Mouse (Mus musculus): ENCODE measurements around the gene Astn2. TPM values are rescaled to one million over a fixed set of nuclear protein-coding genes. Genes with fewer than 3 reads are reported as not detected.

Gene Astn2
- polyA plus RNA-seq, 1 experiment from 2014 or later = 0.01 TPM

- H3K27ac ChIP-seq (replicated peaks) = no peak within 1 kb of the TSS
- H3K4me1 ChIP-seq (replicated peaks) = peaks cover 34% of the 10 kb centered on the region
- H3K9ac ChIP-seq = peak within 1 kb of the TSS; percentile 56
- H3K27me3 ChIP-seq = no peaks in the 10 kb centered on the region
- ATAC-seq (ENCODE audit: insufficient read depth) = peak; percentile 93
- 5% methylated on average over 33 of the region's 33 CpGs for WGBS (ENCODE audit: insufficient replicate concordance)
- H3K36me3 ChIP-seq (replicated peaks) = no peaks in the 10 kb centered on the region
- H3K4me2 ChIP-seq = peak within 1 kb of the TSS; percentile 78
- H3K9me3 ChIP-seq (replicated peaks) = no peaks in the 10 kb centered on the region
- H3K4me3 ChIP-seq (replicated peaks) = peak within 1 kb of the TSS; percentile 69
Observed at GRCm38 (mm10) chr4:65604504-65605150, 799.8 kb downstream of the Astn2 start, which contains the start of gene Trim32. Trim32 (plus strand) TSS chr4:65604986.

- no peaks in the 10 kb centered on the region for H3K9me3 ChIP-seq (replicated peaks)
Observed at GRCm38 (mm10) chr4:65594601-65595369, 809.6 kb downstream of the Astn2 start.

GRCm38 (mm10) chr4:65589780-65590179, 814.6 kb downstream of the Astn2 start:
- no peak for ATAC-seq (ENCODE audit: insufficient read depth)
- Histone ChIP-seq H3K27ac (replicated peaks) (no peak overlapping the region), H3K27me3 (no peaks in the 10 kb centered on the region), H3K4me1 (replicated peaks) (no peaks in the 10 kb centered on the region), H3K9ac (no peak overlapping the region), H3K36me3 (replicated peaks) (no peaks in the 10 kb centered on the region), H3K4me3 (replicated peaks) (no peak overlapping the region), H3K9me3 (replicated peaks) (no peaks in the 10 kb centered on the region), H3K4me2 (no peak overlapping the region)

More at GRCm38 (mm10) chr4:65594601-65595369, 809.6 kb downstream of the Astn2 start:
- Histone ChIP-seq H3K4me2 (no peak overlapping the region), H3K36me3 (replicated peaks) (no peaks in the 10 kb centered on the region), H3K27me3 (no peaks in the 10 kb centered on the region), H3K9ac (no peak overlapping the region), H3K27ac (replicated peaks) (no peak overlapping the region), H3K4me1 (replicated peaks) (no peaks in the 10 kb centered on the region), H3K4me3 (replicated peaks) (no peak overlapping the region)
- WGBS (ENCODE audit: insufficient replicate concordance) = 40% methylated on average over 5 of the region's 5 CpGs
- no peak for ATAC-seq (ENCODE audit: insufficient read depth)

GRCm38 (mm10) chr4:65586947-65587346, 817.5 kb downstream of the Astn2 start:
- Histone ChIP-seq H3K4me3 (replicated peaks) (no peak overlapping the region), H3K4me1 (replicated peaks) (no peaks in the 10 kb centered on the region), H3K27ac (replicated peaks) (no peak overlapping the region), H3K36me3 (replicated peaks) (no peaks in the 10 kb centered on the region), H3K27me3 (no peaks in the 10 kb centered on the region), H3K9ac (no peak overlapping the region), H3K4me2 (no peak overlapping the region), H3K9me3 (replicated peaks) (no peaks in the 10 kb centered on the region)
- WGBS (ENCODE audit: insufficient replicate concordance) = 53% methylated on average over 5 of the region's 5 CpGs
- no peak for ATAC-seq (ENCODE audit: insufficient read depth)

GRCm38 (mm10) chr4:65580254-65580653, 824.2 kb downstream of the Astn2 start:
- Histone ChIP-seq H3K27ac (replicated peaks) (no peak overlapping the region), H3K36me3 (replicated peaks) (no peaks in the 10 kb centered on the region), H3K4me2 (no peak overlapping the region), H3K4me1 (replicated peaks) (no peaks in the 10 kb centered on the region), H3K27me3 (no peaks in the 10 kb centered on the region), H3K4me3 (replicated peaks) (no peak overlapping the region), H3K9me3 (replicated peaks) (no peaks in the 10 kb centered on the region), H3K9ac (no peak overlapping the region)
- WGBS (ENCODE audit: insufficient replicate concordance) = 53% methylated on average over 1 of the region's 1 CpGs
- no peak for ATAC-seq (ENCODE audit: insufficient read depth)

- Histone ChIP-seq H3K4me1 (replicated peaks) (no peaks in the 10 kb centered on the region), H3K27ac (replicated peaks) (no peak overlapping the region), H3K9ac (no peak overlapping the region), H3K36me3 (replicated peaks) (no peaks in the 10 kb centered on the region), H3K4me3 (replicated peaks) (no peak overlapping the region), H3K27me3 (no peaks in the 10 kb centered on the region), H3K4me2 (no peak overlapping the region), H3K9me3 (replicated peaks) (no peaks in the 10 kb centered on the region)
- no peak for ATAC-seq (ENCODE audit: insufficient read depth)
- WGBS (ENCODE audit: insufficient replicate concordance) = 38% methylated on average over 4 of the region's 4 CpGs
Observed at GRCm38 (mm10) chr4:65565493-65565892, 838.9 kb downstream of the Astn2 start.

GRCm38 (mm10) chr4:65548561-65548960, 855.9 kb downstream of the Astn2 start:
- ATAC-seq (ENCODE audit: insufficient read depth) = no peak
- WGBS (ENCODE audit: insufficient replicate concordance) = 49% methylated on average over 6 of the region's 6 CpGs
- H3K4me2 ChIP-seq = no peak overlapping the region

GRCm38 (mm10) chr4:65545582-65545981, 858.8 kb downstream of the Astn2 start:
- H3K4me2 ChIP-seq = no peak overlapping the region
- no peak overlapping the region for H3K4me3 ChIP-seq (replicated peaks)
- 30% methylated on average over 2 of the region's 2 CpGs for WGBS (ENCODE audit: insufficient replicate concordance)
- no peaks in the 10 kb centered on the region for H3K9me3 ChIP-seq (replicated peaks)
- no peaks in the 10 kb centered on the region for H3K27me3 ChIP-seq
- H3K4me1 ChIP-seq (replicated peaks) = no peaks in the 10 kb centered on the region
- no peak for ATAC-seq (ENCODE audit: insufficient read depth)
- no peak overlapping the region for H3K27ac ChIP-seq (replicated peaks)
- no peaks in the 10 kb centered on the region for H3K36me3 ChIP-seq (replicated peaks)
- no peak overlapping the region for H3K9ac ChIP-seq

More at GRCm38 (mm10) chr4:65548561-65548960, 855.9 kb downstream of the Astn2 start:
- no peak overlapping the region for H3K4me3 ChIP-seq (replicated peaks)
- no peaks in the 10 kb centered on the region for H3K27me3 ChIP-seq
- no peaks in the 10 kb centered on the region for H3K36me3 ChIP-seq (replicated peaks)
- H3K4me1 ChIP-seq (replicated peaks) = no peaks in the 10 kb centered on the region
- no peak overlapping the region for H3K27ac ChIP-seq (replicated peaks)
- H3K9me3 ChIP-seq (replicated peaks) = no peaks in the 10 kb centered on the region
- no peak overlapping the region for H3K9ac ChIP-seq

- no peak overlapping the region for H3K4me3 ChIP-seq (replicated peaks)
- H3K4me2 ChIP-seq = no peak overlapping the region
- H3K9me3 ChIP-seq (replicated peaks) = no peaks in the 10 kb centered on the region
- WGBS (ENCODE audit: insufficient replicate concordance) = 49% methylated on average over 2 of the region's 2 CpGs
- no peak for ATAC-seq (ENCODE audit: insufficient read depth)
- H3K9ac ChIP-seq = no peak overlapping the region
- no peaks in the 10 kb centered on the region for H3K27me3 ChIP-seq
- H3K27ac ChIP-seq (replicated peaks) = no peak overlapping the region
- no peaks in the 10 kb centered on the region for H3K4me1 ChIP-seq (replicated peaks)
- H3K36me3 ChIP-seq (replicated peaks) = no peaks in the 10 kb centered on the region
Observed at GRCm38 (mm10) chr4:65532071-65532736, 872.2 kb downstream of the Astn2 start.

GRCm38 (mm10) chr4:65531621-65532020, 872.8 kb downstream of the Astn2 start:
- H3K4me3 ChIP-seq (replicated peaks) = no peak overlapping the region
- no peak overlapping the region for H3K4me2 ChIP-seq
- H3K27me3 ChIP-seq = no peaks in the 10 kb centered on the region
- no peak overlapping the region for H3K27ac ChIP-seq (replicated peaks)
- no peaks in the 10 kb centered on the region for H3K36me3 ChIP-seq (replicated peaks)
- WGBS (ENCODE audit: insufficient replicate concordance) = 56% methylated on average over 6 of the region's 6 CpGs
- no peaks in the 10 kb centered on the region for H3K4me1 ChIP-seq (replicated peaks)
- H3K9me3 ChIP-seq (replicated peaks) = no peaks in the 10 kb centered on the region
- ATAC-seq (ENCODE audit: insufficient read depth) = no peak
- no peak overlapping the region for H3K9ac ChIP-seq

GRCm38 (mm10) chr4:65530901-65531300, 873.5 kb downstream of the Astn2 start:
- Histone ChIP-seq H3K4me2 (no peak overlapping the region), H3K9ac (no peak overlapping the region), H3K27ac (replicated peaks) (no peak overlapping the region), H3K36me3 (replicated peaks) (no peaks in the 10 kb centered on the region), H3K27me3 (no peaks in the 10 kb centered on the region), H3K4me3 (replicated peaks) (no peak overlapping the region), H3K9me3 (replicated peaks) (no peaks in the 10 kb centered on the region), H3K4me1 (replicated peaks) (no peaks in the 10 kb centered on the region)
- WGBS (ENCODE audit: insufficient replicate concordance) = 65% methylated on average over 2 of the region's 2 CpGs
- no peak for ATAC-seq (ENCODE audit: insufficient read depth)
